Mouse (Mus musculus) granulocyte monocyte progenitor cell, adult 5-6 weeks (primary cell): Measurements from ENCODE around the gene Gpr137. TPM values are rescaled to one million over a fixed set of nuclear protein-coding genes. Genes with fewer than 3 reads are reported as not detected.

Experiments used
- ATAC-seq: replicated peaks from 2 replicates; pipeline ENCODE4 v1.8.0; 2016; ENCODE audit warnings: mild to moderate bottlenecking, moderate TSS enrichment, inconsistent platforms; ENCODE audit not compliant: poor library complexity, severe bottlenecking
- total RNA-seq, 2 experiments: library from RNA; stranded (forward) in 1 of 2; stranded (reverse) in 1 of 2; fragments of 200-712, 200-1000 nt in 1 of 2; fragments of >200 nt in 1 of 2; fragmentation: Nextera tagmentation in 1 of 2; gene quantifications; 2 replicates each; pipeline ENCODE4 v1.2.3; 2014 to 2017

Gpr137 gene
- total RNA-seq, 2 experiments from 2014 or later, result 15.0 to 15.8 TPM

GRCm38 (mm10) chr19:6974211-6975205 is 32.2 kb upstream of the Gpr137 start, which contains the start of gene Ppp1r14b:
TSS of gene Ppp1r14b (plus strand) at chr19:6974968.
- ATAC-seq, result peak; percentile 56

GRCm38 (mm10) chr19:6973581-6974190 is 31.4 kb upstream of the Gpr137 start:
- no peak for ATAC-seq

- no peak for ATAC-seq
Observed at GRCm38 (mm10) chr19:6972247-6972917, 30.1 kb upstream of the Gpr137 start.

GRCm38 (mm10) chr19:6971644-6972043 is 29.4 kb upstream of the Gpr137 start:
- ATAC-seq, result no peak

DNA sequence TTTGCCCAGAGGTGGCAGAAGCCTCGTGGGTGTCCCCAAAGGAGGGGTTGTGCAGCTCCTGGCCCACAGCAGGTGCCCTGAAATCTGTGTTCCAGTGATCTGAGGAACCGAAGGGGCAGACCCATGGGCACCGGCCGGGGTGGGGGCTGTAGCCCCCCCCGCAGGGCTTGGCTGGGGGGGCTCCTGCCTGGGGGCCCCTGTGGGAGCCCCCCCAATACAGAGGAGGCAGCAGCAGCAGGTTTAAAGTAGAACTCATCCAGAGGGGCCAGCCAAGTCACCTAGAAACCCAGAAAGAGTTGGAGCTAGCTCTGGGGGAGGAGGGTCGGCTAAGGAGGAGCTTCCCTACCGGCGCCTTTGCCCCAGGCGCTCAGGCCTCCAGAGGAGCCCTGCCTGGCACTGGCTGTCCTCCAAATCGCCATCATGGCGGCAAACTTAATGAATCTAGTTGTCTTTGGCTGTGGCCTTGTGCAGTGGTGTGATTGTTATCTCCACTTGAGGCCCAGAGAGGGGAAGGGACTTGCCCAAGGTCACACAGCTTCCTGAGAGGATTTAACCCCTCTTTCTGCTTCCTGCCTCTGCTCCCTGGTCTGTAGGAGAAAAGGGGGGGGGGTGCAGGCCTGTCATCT is 28.3 kb upstream of the Gpr137 start:
- ATAC-seq, result no peak

GRCm38 (mm10) chr19:6969665-6970381 is 27.5 kb upstream of the Gpr137 start:
- peak; percentile 51 for ATAC-seq

DNA sequence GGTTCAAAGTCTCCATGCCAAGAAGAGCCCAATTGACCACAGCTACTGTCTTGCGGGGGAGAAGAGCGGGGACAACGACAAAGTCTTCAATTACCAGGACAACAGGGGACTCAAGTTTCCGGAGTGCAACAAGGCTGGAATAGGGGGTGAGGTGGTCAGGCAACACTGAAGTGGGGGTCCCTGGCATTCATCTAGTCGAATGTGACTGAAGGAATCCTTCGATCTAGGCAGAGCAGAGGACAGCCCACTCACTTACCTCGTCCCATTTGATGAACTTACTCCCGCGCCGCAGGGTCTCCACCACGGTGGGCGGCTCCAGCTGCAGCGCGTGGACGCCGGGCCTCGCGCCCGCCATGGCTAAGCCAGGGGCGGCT is 27.0 kb upstream of the Gpr137 start:
- no peak for ATAC-seq

DNA sequence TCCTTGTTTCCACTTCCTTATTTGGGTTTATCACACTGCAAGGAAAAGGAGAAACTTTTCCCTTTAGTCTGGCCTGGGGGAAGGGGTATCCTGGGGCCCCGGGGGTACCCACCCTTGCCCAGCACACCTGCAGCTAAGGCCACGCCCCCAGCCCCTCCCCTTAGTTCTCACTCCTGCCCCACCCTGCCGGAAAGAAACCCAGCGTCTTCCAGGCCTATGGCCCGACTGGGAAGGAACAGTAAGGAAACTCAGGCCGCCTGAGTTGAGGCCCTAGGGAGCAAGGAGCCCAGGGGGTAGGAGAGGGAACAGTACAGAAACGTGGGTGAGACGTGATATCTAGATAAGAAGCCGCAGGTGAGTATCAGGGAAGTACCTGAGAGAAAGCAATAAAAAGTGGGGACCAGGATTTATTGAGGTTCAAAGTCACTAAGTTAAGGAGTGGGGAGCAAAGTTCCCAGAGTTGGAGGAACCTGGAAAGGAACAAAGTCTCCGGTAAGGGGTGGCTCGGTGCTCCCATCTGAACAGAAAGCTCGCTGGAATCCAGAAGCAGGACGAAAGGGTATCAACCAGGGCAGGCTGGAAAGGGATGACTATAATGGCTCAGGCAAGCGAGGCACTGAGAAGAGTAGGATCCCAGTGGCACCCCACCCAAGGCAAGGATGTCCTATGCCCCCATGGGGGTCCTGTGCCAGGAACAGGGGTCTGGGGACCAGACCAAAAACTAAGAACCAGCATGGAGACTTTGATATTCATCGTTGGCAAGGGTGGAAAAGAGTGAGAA is 26.4 kb upstream of the Gpr137 start:
- no peak; the same call in 1 of the 2 replicates for ATAC-seq

DNA sequence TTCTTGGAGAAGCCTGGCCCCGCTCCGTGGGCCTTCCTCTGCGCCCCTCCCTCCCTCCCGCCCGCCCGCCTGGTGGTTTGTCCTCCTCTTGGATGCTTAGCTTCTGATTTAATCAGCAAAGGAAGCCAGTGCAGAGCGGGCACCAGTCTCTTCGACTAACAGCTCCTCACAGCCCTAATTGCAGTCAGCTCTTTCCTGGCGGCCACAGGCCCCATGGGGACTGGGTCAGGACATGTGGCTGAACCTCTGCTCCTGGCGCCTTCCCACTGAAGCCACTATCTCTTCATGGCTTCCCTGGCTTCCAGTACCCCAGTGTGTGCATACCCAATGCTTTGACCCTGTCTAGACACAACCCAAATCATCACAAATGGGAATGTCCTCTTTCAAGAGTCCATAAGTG is 14.2 kb upstream of the Gpr137 start:
- no peak for ATAC-seq

DNA sequence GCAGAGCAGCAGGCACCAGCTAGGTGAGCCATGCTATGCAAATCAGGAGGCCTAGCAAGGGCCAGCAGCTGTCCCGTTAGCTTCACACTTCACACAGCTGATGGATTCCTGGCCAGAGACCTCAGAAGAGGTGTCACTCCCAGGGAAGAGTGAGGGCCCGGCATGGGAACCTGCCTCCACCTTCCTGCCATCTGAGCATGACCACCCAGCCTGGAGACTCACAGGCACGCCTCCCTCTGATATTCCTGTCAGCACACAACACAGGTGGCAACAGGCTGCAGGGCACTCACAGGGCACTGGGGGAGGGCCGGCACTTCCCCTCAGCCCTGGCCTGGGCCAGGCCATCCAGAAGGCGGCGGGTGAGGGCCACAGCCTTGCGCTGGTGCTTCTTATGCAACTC is 13.1 kb upstream of the Gpr137 start:
- no peak for ATAC-seq

GRCm38 (mm10) chr19:6954046-6954445 is 11.8 kb upstream of the Gpr137 start:
- ATAC-seq, result no peak

DNA sequence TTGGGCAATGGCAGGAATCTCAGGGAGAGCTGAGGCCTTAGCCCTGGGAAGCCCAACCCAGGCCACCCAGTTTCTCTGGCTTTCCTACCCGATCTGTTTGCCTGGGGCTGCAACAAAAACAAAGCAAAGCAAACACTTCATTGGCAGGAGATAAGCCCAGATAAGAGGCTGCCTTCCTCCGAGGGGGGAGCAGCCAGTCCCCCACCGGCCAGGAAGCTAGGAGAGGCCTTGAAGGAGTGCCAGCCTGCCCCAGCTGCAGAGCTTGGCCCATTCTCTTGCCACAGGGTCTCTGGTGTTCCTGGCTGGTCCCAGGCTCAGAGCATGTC is 10.4 kb upstream of the Gpr137 start:
- ATAC-seq, result no peak

GRCm38 (mm10) chr19:6951994-6952711 is 9.9 kb upstream of the Gpr137 start:
- ATAC-seq, result peak; percentile 18; the same call in 1 of the 2 replicates

GRCm38 (mm10) chr19:6951381-6951968 is 9.2 kb upstream of the Gpr137 start:
- peak; percentile 84 for ATAC-seq

DNA sequence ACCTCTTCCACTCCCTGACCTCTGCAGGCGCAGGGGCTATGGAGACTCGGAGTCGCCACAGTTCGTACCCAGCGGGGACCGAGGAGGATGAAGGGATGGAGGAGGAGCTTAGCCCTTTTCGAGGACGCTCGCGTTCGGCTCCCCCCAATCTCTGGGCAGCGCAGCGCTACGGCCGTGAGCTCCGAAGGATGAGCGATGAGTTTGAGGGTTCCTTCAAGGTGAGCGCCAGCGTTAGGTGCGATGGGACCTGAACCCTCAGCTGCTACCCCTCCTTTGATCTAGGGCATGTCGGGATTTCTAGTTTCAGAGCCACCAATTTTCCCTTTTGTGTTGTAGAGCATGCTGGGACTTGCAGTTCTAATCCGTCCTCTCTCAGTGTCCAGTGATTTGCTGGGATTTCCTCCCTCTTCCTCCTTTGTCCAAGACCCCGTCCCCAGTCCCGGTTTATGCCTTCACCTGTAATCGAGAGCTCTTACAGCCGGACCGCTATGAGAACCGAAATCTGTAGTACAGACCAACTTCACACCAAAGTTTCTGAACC is 8.4 kb upstream of the Gpr137 start:
- ATAC-seq, result 0 out of 2 replicates have a peak, but pooled peaks have one; percentile 12

- ATAC-seq, result no peak
Observed at GRCm38 (mm10) chr19:6949951-6950350, 7.7 kb upstream of the Gpr137 start.

GRCm38 (mm10) chr19:6949532-6949931 is 7.3 kb upstream of the Gpr137 start:
- no peak for ATAC-seq

DNA sequence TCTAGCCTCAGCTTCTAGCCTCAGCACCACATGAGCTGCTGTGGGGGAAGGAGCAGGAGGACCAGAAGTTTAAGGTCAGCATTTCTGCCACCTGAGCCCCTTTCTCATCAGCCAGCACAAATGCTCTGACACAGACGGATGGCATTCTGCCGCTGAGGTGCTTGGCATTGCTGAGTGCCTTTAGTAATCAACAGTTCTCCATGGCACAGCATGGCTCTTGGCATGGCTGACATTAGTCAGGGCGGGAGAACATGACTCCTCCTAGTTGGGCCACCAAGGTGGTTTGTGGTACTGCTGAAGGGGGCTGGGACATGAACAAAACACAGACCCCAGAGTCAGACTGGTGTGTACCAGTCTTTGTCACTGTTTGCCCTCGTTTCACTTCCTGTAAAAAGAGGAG is 5.9 kb upstream of the Gpr137 start:
- no peak for ATAC-seq
